Mouse (Mus musculus) MEL (cell line): Measurements from ENCODE around the gene Fgf22.

Source experiments
- CHD1 ChIP-seq: IDR thresholded peaks from 2 replicates; pipeline ENCODE4 v1.6.1; 2012; ENCODE audit warnings: low read depth, mild to moderate bottlenecking, inconsistent platforms, low read length, improper control_type of control experiment
- E2F4 ChIP-seq: IDR thresholded peaks from 2 replicates; pipeline ENCODE4 v1.6.1; 2011; ENCODE audit warnings: low read depth, low read length, improper control_type of control experiment, borderline replicate concordance
- EP300 ChIP-seq, 2 experiments: IDR thresholded peaks; 2 replicates each; pipeline ENCODE4 v1.6.1; 2011; ENCODE audit warnings: improper control_type of control experiment in 2 of 2, low read length in 2 of 2, low read depth in 1 of 2, mild to moderate bottlenecking in 1 of 2
- GATA1 ChIP-seq: IDR thresholded peaks from 2 replicates; pipeline ENCODE4 v1.6.1; 2011; ENCODE audit warnings: low read depth, low read length, improper control_type of control experiment
- JUND ChIP-seq: IDR thresholded peaks from 2 replicates; pipeline ENCODE4 v1.6.1; 2011; ENCODE audit warnings: low read depth, mild to moderate bottlenecking, improper control_type of control experiment, low read length
- POLR2A ChIP-seq, 2 experiments: IDR thresholded peaks; 2 replicates each; pipeline ENCODE4 v1.6.1; 2011 to 2012; ENCODE audit warnings: low read length in 2 of 2, mild to moderate bottlenecking in 2 of 2, control low read depth in 1 of 2, improper control_type of control experiment in 1 of 2, low read depth in 1 of 2, moderate library complexity in 1 of 2; ENCODE audit not compliant: control insufficient read depth in 1 of 2, insufficient read depth in 1 of 2, poor library complexity in 1 of 2
- POLR2AphosphoS2 ChIP-seq: IDR thresholded peaks from 2 replicates; pipeline ENCODE4 v1.6.1; 2011; ENCODE audit warnings: low read length, improper control_type of control experiment
- RCOR1 ChIP-seq: IDR thresholded peaks from 2 replicates; pipeline ENCODE4 v1.6.1; 2012; ENCODE audit warnings: low read depth, mild to moderate bottlenecking, inconsistent platforms, low read length, improper control_type of control experiment
- ZC3H11A ChIP-seq: IDR thresholded peaks from 2 replicates; pipeline ENCODE4 v1.6.1; 2012; ENCODE audit warnings: low read depth, mild to moderate bottlenecking, inconsistent platforms, low read length, improper control_type of control experiment
- ZKSCAN1 ChIP-seq: IDR thresholded peaks from 2 replicates; pipeline ENCODE4 v1.6.1; 2012; ENCODE audit warnings: low read depth, mild to moderate bottlenecking, inconsistent platforms, low read length, improper control_type of control experiment, moderate library complexity

DNA sequence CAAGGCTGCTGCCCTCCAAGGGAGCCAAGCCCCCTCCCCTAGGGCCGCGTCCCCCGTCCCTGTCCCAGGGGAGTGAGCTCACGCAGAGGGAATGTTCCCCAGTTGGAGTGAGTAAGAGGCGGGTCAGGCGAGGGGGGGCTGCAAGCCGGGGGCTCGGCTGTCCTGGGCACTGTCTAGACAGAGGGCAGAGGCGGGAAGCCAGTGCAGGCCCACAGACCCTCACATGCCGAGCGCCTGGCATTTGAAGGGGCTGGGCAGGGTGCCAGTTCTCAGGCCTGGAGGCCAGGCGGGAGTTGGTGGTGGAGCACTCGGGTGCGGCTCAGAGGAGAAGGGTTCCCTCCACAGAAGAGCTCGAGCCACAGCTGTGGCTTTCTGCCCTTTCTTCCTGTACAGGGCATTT lies 23.1 kb downstream of the Fgf22 start:
- TF ChIP-seq POLR2A (IDR thresholded peaks at IDR 0.05; ENCODE audit: control insufficient read depth in 1 of 2, insufficient read depth in 1 of 2, low read depth in 1 of 2, low read length in 2 of 2, poor library complexity in 1 of 2) (no peak), ZC3H11A (no peak), E2F4 (no peak), GATA1 (no peak), JUND (no peak), EP300 (IDR thresholded peaks at IDR 0.05; ENCODE audit: low read depth in 1 of 2, low read length in 2 of 2) (no peak), POLR2AphosphoS2 (no peak), ZKSCAN1 (no peak), RCOR1 (no peak), CHD1 (no peak)
